Mouse (Mus musculus) C2C12 (cell line): Measurements from ENCODE around the gene Sf3b1.

ENCODE experiments used
- CTCF ChIP-seq: IDR thresholded peaks from one replicate; pipeline ENCODE4 v1.5.1; 2011; ENCODE audit not compliant: control insufficient read depth, insufficient read depth, insufficient read length
- FOSL1 ChIP-seq: IDR thresholded peaks from one replicate; pipeline ENCODE4 v1.8.0; 2011; ENCODE audit warnings: mild to moderate bottlenecking, low read length; ENCODE audit not compliant: poor library complexity, insufficient read depth, severe bottlenecking
- MAX ChIP-seq: IDR thresholded peaks from one replicate; pipeline ENCODE4 v1.6.1; 2011; ENCODE audit warnings: mild to moderate bottlenecking, control low read depth

DNA sequence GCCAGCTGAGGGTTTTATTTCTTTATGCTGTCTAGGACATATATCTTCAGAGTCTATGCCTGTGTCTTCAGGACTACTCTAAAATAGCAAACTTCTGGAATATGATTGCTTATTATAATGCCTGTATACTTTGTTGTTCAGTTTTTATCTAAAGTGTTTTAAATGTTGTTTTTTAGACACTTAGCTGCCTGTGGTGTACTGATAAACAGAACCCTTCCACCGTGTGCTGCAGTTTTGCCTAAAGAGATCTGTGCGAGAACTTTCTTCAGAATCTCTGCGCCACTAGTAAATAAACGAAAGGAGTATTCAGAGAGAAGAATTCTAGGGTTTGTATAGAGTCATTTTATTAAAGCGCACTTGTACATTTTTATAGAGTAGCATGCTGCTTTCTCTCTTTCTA, 33.8 kb upstream of the Sf3b1 start:
- TF ChIP-seq CTCF = no peak
- no peak for TF ChIP-seq FOSL1
- TF ChIP-seq MAX = no peak
